Mouse (Mus musculus) embryonic stem cell, embryonic (primary cell): ENCODE data around the gene Dnah12.
"Not testable (repeated sequence)": the region's sequence is repeated elsewhere in the genome, so short reads cannot be mapped to it uniquely, and the experiment has no call there.

Source experiments
- CTCF ChIA-PET, 4 experiments: fragments of 300-600 bp in 2 of 4; fragments of 350-600 bp in 2 of 4; sonication (Branson Sonifier 250); formaldehyde crosslinking; loops; one replicate each; lab custom pipeline; 2022; ENCODE audit warnings: inconsistent platforms in 2 of 4; lab: Charles Lee
- POLR2A ChIA-PET, 4 experiments: fragments of 300-600 bp in 2 of 4; fragments of 350-600 bp in 2 of 4; sonication (Branson Sonifier 250); formaldehyde crosslinking; loops; one replicate each; lab custom pipeline; 2022; ENCODE audit warnings: antibody characterized with exemption in 4 of 4, inconsistent platforms in 1 of 4; lab: Charles Lee

Dnah12 gene

GRCm38 (mm10) chr14:26910461-26910860 lies 217.4 kb downstream of the Dnah12 start:
- POLR2A ChIA-PET: interaction anchor here in 2 of 4 experiments (0.7 to 1.4 kb wide), 5 partner anchors 13 to 241 kb away, joined by 3 to 5 read pairs (median 3); partner anchors contain the start of genes Asb14 (in 1 of the 2) and Pde12 (in 1 of the 2)

GRCm38 (mm10) chr14:26911201-26911600 lies 218.1 kb downstream of the Dnah12 start:
- POLR2A ChIA-PET: interaction anchor here in 3 of 4 experiments (0.6 to 1.4 kb wide), 5 partner anchors 13 to 125 kb away, joined by 3 to 5 read pairs (median 3); no protein-coding TSS in a partner anchor
- CTCF ChIA-PET: interaction anchor here in 1 of 4 experiments (0.6 to 0.8 kb wide), 2 partner anchors 45 to 420 kb away, joined by 3 to 4 read pairs; no protein-coding TSS in a partner anchor

More at GRCm38 (mm10) chr14:26910461-26910860, 217.4 kb downstream of the Dnah12 start:
- CTCF ChIA-PET: not testable (repeated sequence)

- ChIA-PET CTCF (interaction anchor here in 2 of 4 experiments (0.6 to 0.8 kb wide), 2 partner anchors 46 to 381 kb away, joined by 3 read pairs; no protein-coding TSS in a partner anchor), POLR2A (interaction anchor here in 3 of 4 experiments (0.6 to 1.4 kb wide), 9 partner anchors 11 to 1375 kb away, joined by 3 to 5 read pairs (median 3); no protein-coding TSS in a partner anchor)
Measured at GRCm38 (mm10) chr14:26911826-26912225, 218.8 kb downstream of the Dnah12 start.

GRCm38 (mm10) chr14:26913681-26914268 lies 220.7 kb downstream of the Dnah12 start:
- CTCF ChIA-PET: interaction anchor here in 2 of 4 experiments (0.5 to 0.6 kb wide), 2 partner anchors 38 to 142 kb away, joined by 3 to 6 read pairs; no protein-coding TSS in a partner anchor
- POLR2A ChIA-PET: interaction anchor here in 2 of 4 experiments (0.7 to 1.2 kb wide), 2 partner anchors 12 to 29 kb away, joined by 3 to 5 read pairs; no protein-coding TSS in a partner anchor

GRCm38 (mm10) chr14:26919310-26919709 lies 226.2 kb downstream of the Dnah12 start:
- ChIA-PET POLR2A (no interaction called here), CTCF (no interaction called here)

- ChIA-PET CTCF (interaction anchor here in 1 of 4 experiments (0.6 kb wide), 1 partner anchor 36 kb away, joined by 3 read pairs; no protein-coding TSS in a partner anchor), POLR2A (interaction anchor here in 2 of 4 experiments (0.6 to 1.3 kb wide), 5 partner anchors 11 to 1091 kb away, joined by 3 to 9 read pairs (median 3); no protein-coding TSS in a partner anchor)
Measured at GRCm38 (mm10) chr14:26923702-26924421, 230.8 kb downstream of the Dnah12 start.

GRCm38 (mm10) chr14:26934891-26935290 lies 241.8 kb downstream of the Dnah12 start:
- POLR2A ChIA-PET: interaction anchor here in 2 of 4 experiments (0.6 to 2.0 kb wide), 5 partner anchors 11 to 67 kb away, joined by 3 to 4 read pairs (median 3); no protein-coding TSS in a partner anchor
- CTCF ChIA-PET: interaction anchor here in 1 of 4 experiments (0.6 kb wide), 1 partner anchor 36 kb away, joined by 3 read pairs; the partner anchor contains the start of gene Appl1

GRCm38 (mm10) chr14:26935558-26935957 lies 242.5 kb downstream of the Dnah12 start:
- CTCF ChIA-PET: no interaction called here

More at GRCm38 (mm10) chr14:26935558-26935957, 242.5 kb downstream of the Dnah12 start:
- POLR2A ChIA-PET: interaction anchor here in 2 of 4 experiments (1.0 to 2.0 kb wide), 3 partner anchors 12 to 68 kb away, joined by 3 to 4 read pairs (median 3); no protein-coding TSS in a partner anchor
